Mouse (Mus musculus): Measurements from ENCODE around the gene Sars2. TPM values are rescaled to one million over a fixed set of nuclear protein-coding genes. Genes with fewer than 3 reads are reported as not detected.
"Not testable (repeated sequence)": the region's sequence is repeated elsewhere in the genome, so short reads cannot be mapped to it uniquely, and the experiment has no call there.

Sars2 gene
- polyA plus RNA-seq, 1 experiment = 10.5 TPM

DNA sequence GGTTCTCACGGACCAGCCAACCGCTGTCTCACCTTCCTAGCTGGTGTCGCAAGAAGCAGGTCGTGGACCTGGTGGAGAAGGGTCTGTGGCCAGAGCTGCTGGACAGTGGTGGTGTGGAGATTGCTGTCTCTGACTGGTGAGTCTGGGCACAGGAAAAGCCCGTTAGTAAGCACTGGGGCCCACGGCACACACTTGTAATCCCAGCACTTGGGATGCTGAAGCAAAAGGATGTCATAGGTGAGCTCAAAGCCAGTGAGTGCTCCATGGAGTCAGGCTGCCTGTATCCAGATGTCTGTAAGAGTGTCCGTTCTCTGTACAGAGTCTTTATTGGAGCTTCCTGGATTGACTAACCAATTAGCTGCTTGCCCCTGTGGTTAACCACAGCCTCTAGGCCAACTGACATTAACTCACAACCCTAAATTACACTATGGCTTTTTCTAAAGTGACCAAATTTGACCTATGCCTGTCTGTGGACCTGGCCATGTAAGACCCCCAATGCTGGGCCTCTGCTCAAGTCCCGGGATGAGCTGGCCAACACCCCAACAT, 46.8 kb upstream of the Sars2 start:
- peaks cover 15% of the 10 kb centered on the region for H3K27me3 ChIP-seq (ENCODE audit: control insufficient read depth, insufficient read depth, insufficient read length)
- no peaks in the 10 kb centered on the region for H3K36me3 ChIP-seq (ENCODE audit: control insufficient read depth, insufficient read depth)
- TF ChIP-seq E2F4 (IDR thresholded peaks at IDR 0.05; ENCODE audit: insufficient read depth) (no peak), CEBPB (IDR thresholded peaks at IDR 0.05; ENCODE audit: insufficient read depth, poor library complexity, severe bottlenecking) (no peak), MYOD1 (IDR thresholded peaks at IDR 0.05; ENCODE audit: control insufficient read depth in 1 of 3, insufficient read length in 2 of 3, low read depth in 2 of 3) (no peak), POLR2A (IDR thresholded peaks at IDR 0.05; ENCODE audit: insufficient read length, low read depth) (no peak), POLR2AphosphoS2 (IDR thresholded peaks at IDR 0.05; ENCODE audit: insufficient read length, low read depth) (no peak), TCF12 (IDR thresholded peaks at IDR 0.05; ENCODE audit: insufficient read depth, poor library complexity, severe bottlenecking) (no peak), MAX (IDR thresholded peaks at IDR 0.05; ENCODE audit: low read depth) (no peak), REST (IDR thresholded peaks at IDR 0.05; ENCODE audit: insufficient read depth, insufficient read length) (no peak), MYOG (IDR thresholded peaks at IDR 0.05; ENCODE audit: control insufficient read depth in 1 of 3, insufficient read depth in 1 of 3, insufficient read length in 2 of 3, low read depth in 2 of 3) (no peak), SRF (IDR thresholded peaks at IDR 0.05; ENCODE audit: control insufficient read depth, insufficient read length, low read depth) (no peak), USF1 (IDR thresholded peaks at IDR 0.05; ENCODE audit: low read depth) (no peak), TCF3 (IDR thresholded peaks at IDR 0.05; ENCODE audit: insufficient read length, low read depth) (no peak)
- no peak overlapping the region for H3K4me3 ChIP-seq
- H3K4me2 ChIP-seq (ENCODE audit: low read depth) = no peak overlapping the region
- no peak overlapping the region for H3ac ChIP-seq (ENCODE audit: control insufficient read depth, insufficient read length)
- H3K79me2 ChIP-seq (ENCODE audit: control insufficient read depth, insufficient read depth) = no peaks in the 10 kb centered on the region

DNA sequence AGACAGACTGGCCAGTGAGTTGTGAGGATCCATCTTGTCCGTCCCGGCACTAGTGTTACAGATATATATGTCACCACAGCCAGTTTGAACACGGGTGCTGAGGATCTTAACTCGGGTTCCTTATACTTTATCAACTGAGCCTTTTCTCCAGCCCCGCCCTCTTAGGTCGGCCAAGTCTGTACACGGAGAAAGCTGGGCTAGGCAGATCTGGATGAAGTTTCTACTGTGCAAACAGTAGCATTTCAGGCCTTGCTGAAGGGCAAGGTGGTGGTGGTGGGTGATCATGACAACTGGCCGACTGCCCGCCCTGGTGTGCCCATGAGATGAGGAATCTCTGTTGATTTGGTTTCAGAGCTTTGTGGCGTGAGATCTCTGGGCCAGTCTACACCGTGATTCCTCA, 44.5 kb upstream of the Sars2 start:
- no peak overlapping the region for H3K4me2 ChIP-seq (ENCODE audit: low read depth)
- peaks cover 9% of the 10 kb centered on the region for H3K27me3 ChIP-seq (ENCODE audit: control insufficient read depth, insufficient read depth, insufficient read length)
- H3K4me3 ChIP-seq = no peak overlapping the region
- TF ChIP-seq TCF3 (IDR thresholded peaks at IDR 0.05; ENCODE audit: insufficient read length, low read depth) (no peak), TCF12 (IDR thresholded peaks at IDR 0.05; ENCODE audit: insufficient read depth, poor library complexity, severe bottlenecking) (no peak), USF1 (IDR thresholded peaks at IDR 0.05; ENCODE audit: low read depth) (no peak), CEBPB (IDR thresholded peaks at IDR 0.05; ENCODE audit: insufficient read depth, poor library complexity, severe bottlenecking) (no peak), MYOG (IDR thresholded peaks at IDR 0.05; ENCODE audit: control insufficient read depth in 1 of 3, insufficient read depth in 1 of 3, insufficient read length in 2 of 3, low read depth in 2 of 3) (no peak), POLR2A (IDR thresholded peaks at IDR 0.05; ENCODE audit: insufficient read length, low read depth) (no peak), POLR2AphosphoS2 (IDR thresholded peaks at IDR 0.05; ENCODE audit: insufficient read length, low read depth) (no peak), MAX (IDR thresholded peaks at IDR 0.05; ENCODE audit: low read depth) (no peak), MYOD1 (IDR thresholded peaks at IDR 0.05; ENCODE audit: control insufficient read depth in 1 of 3, insufficient read length in 2 of 3, low read depth in 2 of 3) (no peak), REST (IDR thresholded peaks at IDR 0.05; ENCODE audit: insufficient read depth, insufficient read length) (no peak), SRF (IDR thresholded peaks at IDR 0.05; ENCODE audit: control insufficient read depth, insufficient read length, low read depth) (no peak), E2F4 (IDR thresholded peaks at IDR 0.05; ENCODE audit: insufficient read depth) (no peak)
- H3ac ChIP-seq (ENCODE audit: control insufficient read depth, insufficient read length) = no peak overlapping the region
- no peaks in the 10 kb centered on the region for H3K79me2 ChIP-seq (ENCODE audit: control insufficient read depth, insufficient read depth)
- no peaks in the 10 kb centered on the region for H3K36me3 ChIP-seq (ENCODE audit: control insufficient read depth, insufficient read depth)

DNA sequence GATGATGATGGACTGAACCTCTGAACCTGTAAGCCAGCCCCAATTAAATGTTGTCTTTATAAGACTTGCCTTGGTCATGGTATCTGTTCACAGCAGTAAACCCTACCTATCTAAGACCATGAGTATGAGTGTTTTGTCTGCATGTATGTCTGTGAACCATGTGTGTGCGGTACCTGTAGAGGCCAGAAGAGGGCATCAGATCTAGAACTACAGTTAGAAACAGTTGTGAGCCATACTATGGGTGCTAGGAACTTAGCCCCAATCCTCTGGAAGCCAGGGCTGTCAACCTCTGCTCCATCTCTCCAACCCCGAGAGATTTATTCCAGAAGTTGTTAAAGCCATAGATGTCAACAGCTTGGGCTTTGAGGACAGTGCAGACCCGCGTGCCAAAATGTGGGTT, 41.5 kb upstream of the Sars2 start:
- no peak overlapping the region for H3K4me2 ChIP-seq (ENCODE audit: low read depth)
- no peaks in the 10 kb centered on the region for H3K79me2 ChIP-seq (ENCODE audit: control insufficient read depth, insufficient read depth)
- no peak for TF ChIP-seq TCF3 (IDR thresholded peaks at IDR 0.05; ENCODE audit: insufficient read length, low read depth)
- no peak for TF ChIP-seq MAX (IDR thresholded peaks at IDR 0.05; ENCODE audit: low read depth)
- no peak for TF ChIP-seq MYOG (IDR thresholded peaks at IDR 0.05; ENCODE audit: control insufficient read depth in 1 of 3, insufficient read depth in 1 of 3, insufficient read length in 2 of 3, low read depth in 2 of 3)
- no peak for TF ChIP-seq USF1 (IDR thresholded peaks at IDR 0.05; ENCODE audit: low read depth)
- TF ChIP-seq TCF12 (IDR thresholded peaks at IDR 0.05; ENCODE audit: insufficient read depth, poor library complexity, severe bottlenecking) = no peak
- TF ChIP-seq CEBPB (IDR thresholded peaks at IDR 0.05; ENCODE audit: insufficient read depth, poor library complexity, severe bottlenecking) = no peak
- no peak for TF ChIP-seq SRF (IDR thresholded peaks at IDR 0.05; ENCODE audit: control insufficient read depth, insufficient read length, low read depth)
- no peak for TF ChIP-seq POLR2A (IDR thresholded peaks at IDR 0.05; ENCODE audit: insufficient read length, low read depth)
- no peak for TF ChIP-seq MYOD1 (IDR thresholded peaks at IDR 0.05; ENCODE audit: control insufficient read depth in 1 of 3, insufficient read length in 2 of 3, low read depth in 2 of 3)
- TF ChIP-seq E2F4 (IDR thresholded peaks at IDR 0.05; ENCODE audit: insufficient read depth) = no peak
- no peak for TF ChIP-seq POLR2AphosphoS2 (IDR thresholded peaks at IDR 0.05; ENCODE audit: insufficient read length, low read depth)
- no peak for TF ChIP-seq REST (IDR thresholded peaks at IDR 0.05; ENCODE audit: insufficient read depth, insufficient read length)
- no peak overlapping the region for H3ac ChIP-seq (ENCODE audit: control insufficient read depth, insufficient read length)
- H3K36me3 ChIP-seq (ENCODE audit: control insufficient read depth, insufficient read depth) = no peaks in the 10 kb centered on the region
- peaks cover 9% of the 10 kb centered on the region for H3K27me3 ChIP-seq (ENCODE audit: control insufficient read depth, insufficient read depth, insufficient read length)
- H3K4me3 ChIP-seq = no peak overlapping the region

DNA sequence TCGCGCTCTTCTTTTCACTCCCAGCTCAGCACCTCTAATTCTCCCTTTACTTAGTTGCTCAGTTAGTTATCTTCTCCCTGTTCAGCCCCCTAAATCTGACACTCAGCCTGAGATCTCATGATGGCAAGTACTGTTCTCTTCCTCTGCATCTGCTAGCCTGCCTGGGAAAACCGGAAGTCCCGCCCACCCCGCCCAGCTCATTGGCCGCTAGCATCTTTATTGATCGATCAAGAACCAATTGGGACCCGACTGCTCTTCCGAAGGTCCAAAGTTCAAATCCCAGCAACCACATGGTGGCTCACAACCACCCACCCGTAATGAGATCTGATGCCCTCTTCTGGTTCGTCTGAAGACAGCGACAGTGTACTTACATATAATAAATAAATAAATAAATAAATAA, 40.5 kb upstream of the Sars2 start:
- H3K79me2 ChIP-seq (ENCODE audit: control insufficient read depth, insufficient read depth); H3ac ChIP-seq (ENCODE audit: control insufficient read depth, insufficient read length); H3K36me3 ChIP-seq (ENCODE audit: control insufficient read depth, insufficient read depth); H3K27me3 ChIP-seq (ENCODE audit: control insufficient read depth, insufficient read depth, insufficient read length); H3K4me3 ChIP-seq; H3K4me2 ChIP-seq (ENCODE audit: low read depth): not testable (repeated sequence)

DNA sequence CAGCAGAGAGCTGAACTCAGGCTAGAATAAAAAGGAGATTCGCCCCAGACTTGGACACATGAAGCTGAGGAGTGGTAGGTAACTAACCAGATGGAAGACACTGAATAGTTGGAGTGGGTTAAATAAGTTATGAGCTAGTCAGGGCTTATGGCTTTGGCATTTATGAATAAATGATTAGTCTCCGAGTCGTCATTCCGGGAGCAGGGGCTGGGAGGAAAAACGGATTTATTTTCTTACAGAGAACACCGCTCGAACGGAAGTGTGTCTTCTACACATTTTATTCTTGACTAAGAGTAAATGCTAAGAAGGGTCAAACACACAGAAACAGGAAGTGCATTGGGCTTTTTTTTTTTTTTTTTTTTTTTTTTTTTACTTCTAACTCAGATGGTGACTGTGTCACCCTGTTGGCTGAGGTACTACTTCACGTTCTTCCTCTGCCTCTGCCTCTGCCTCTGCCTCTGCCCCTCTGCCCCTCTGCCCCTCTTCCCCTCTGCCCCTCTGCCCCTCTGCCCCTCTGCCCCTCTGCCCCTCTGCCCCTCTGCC, 39.1 kb upstream of the Sars2 start:
- Histone ChIP-seq H3K36me3 (ENCODE audit: control insufficient read depth, insufficient read depth) (no peaks in the 10 kb centered on the region), H3ac (ENCODE audit: control insufficient read depth, insufficient read length) (no peak overlapping the region), H3K27me3 (ENCODE audit: control insufficient read depth, insufficient read depth, insufficient read length) (peaks cover 9% of the 10 kb centered on the region), H3K4me3 (no peak overlapping the region), H3K79me2 (ENCODE audit: control insufficient read depth, insufficient read depth) (no peaks in the 10 kb centered on the region), H3K4me2 (ENCODE audit: low read depth) (no peak overlapping the region)
- no peak for TF ChIP-seq MYOD1 (IDR thresholded peaks at IDR 0.05; ENCODE audit: control insufficient read depth in 1 of 3, insufficient read length in 2 of 3, low read depth in 2 of 3)
- no peak for TF ChIP-seq USF1 (IDR thresholded peaks at IDR 0.05; ENCODE audit: low read depth)
- TF ChIP-seq POLR2AphosphoS2 (IDR thresholded peaks at IDR 0.05; ENCODE audit: insufficient read length, low read depth) = no peak
- TF ChIP-seq TCF12 (IDR thresholded peaks at IDR 0.05; ENCODE audit: insufficient read depth, poor library complexity, severe bottlenecking) = no peak
- no peak for TF ChIP-seq CEBPB (IDR thresholded peaks at IDR 0.05; ENCODE audit: insufficient read depth, poor library complexity, severe bottlenecking)
- TF ChIP-seq SRF (IDR thresholded peaks at IDR 0.05; ENCODE audit: control insufficient read depth, insufficient read length, low read depth) = no peak
- no peak for TF ChIP-seq POLR2A (IDR thresholded peaks at IDR 0.05; ENCODE audit: insufficient read length, low read depth)
- TF ChIP-seq MYOG (IDR thresholded peaks at IDR 0.05; ENCODE audit: control insufficient read depth in 1 of 3, insufficient read depth in 1 of 3, insufficient read length in 2 of 3, low read depth in 2 of 3) = no peak
- no peak for TF ChIP-seq E2F4 (IDR thresholded peaks at IDR 0.05; ENCODE audit: insufficient read depth)
- no peak for TF ChIP-seq TCF3 (IDR thresholded peaks at IDR 0.05; ENCODE audit: insufficient read length, low read depth)

Data from myocyte (in vitro differentiated cells).